Mouse (Mus musculus) limb, embryonic 10.5 days (tissue): Measurements from ENCODE around the gene Hes2. TPM values are rescaled to one million over a fixed set of nuclear protein-coding genes. Genes with fewer than 3 reads are reported as not detected.
A peak's percentile ranks its signal among the peaks of the same experiment; 100 is the strongest.

Experiments
- DNase-seq: peaks from one replicate; pipeline ENCODE4 v3.0.0-alpha.2; 2017; ENCODE audit warnings: low spot score
- H3K27ac ChIP-seq: fragments of 300-500 bp; sonication (generic); 2 replicates; pipeline ENCODE4 v1.5.1; 2016; ENCODE audit warnings: mild to moderate bottlenecking
- H3K27me3 ChIP-seq: fragments of 300-500 bp; sonication (generic); 2 replicates; pipeline ENCODE4 v1.6.1; 2016; ENCODE audit warnings: low read depth, mild to moderate bottlenecking; ENCODE audit not compliant: poor library complexity, severe bottlenecking
- H3K36me3 ChIP-seq: fragments of 300-500 bp; sonication (generic); 2 replicates; pipeline ENCODE4 v1.6.1; 2016; ENCODE audit warnings: mild to moderate bottlenecking, moderate library complexity
- H3K4me1 ChIP-seq: fragments of 300-500 bp; sonication (generic); 2 replicates; pipeline ENCODE4 v1.6.1; 2016
- H3K4me3 ChIP-seq: fragments of 300-500 bp; sonication (generic); 2 replicates; pipeline ENCODE4 v1.5.1; 2016; ENCODE audit warnings: mild to moderate bottlenecking, moderate library complexity
- H3K9me3 ChIP-seq: fragments of 300-500 bp; sonication (generic); replicated peaks from 2 replicates; pipeline ENCODE4 v1.6.1; 2016; ENCODE audit warnings: mild to moderate bottlenecking
- WGBS: fragments of 180-500 bp; shearing (Covaris S2); methylation state at CpG from one replicate; pipeline ENCODE4 v1.1.7; 2016; 5-methylcytosine and 5-hydroxymethylcytosine counted together
- polyA plus RNA-seq: library from polyadenylated mRNA; unstranded; fragments of >200 nt; fragmentation: Nextera tagmentation; extraction: Ambion mirVana; gene quantifications from 2 replicates; pipeline ENCODE4 v1.2.1, GENCODE M21; 2016

The Hes2 gene
- not detected in 2 replicates for polyA plus RNA-seq

- DNase-seq, result peak; percentile 50
- Histone ChIP-seq H3K27me3 (peaks cover 94% of the 10 kb centered on the region), H3K9me3 (no peaks in the 10 kb centered on the region), H3K27ac (no peak within 1 kb of the TSS), H3K36me3 (no peaks in the 10 kb centered on the region), H3K4me1 (peaks cover 23% of the 10 kb centered on the region), H3K4me3 (peak within 1 kb of the TSS; percentile 24; the same call in 1 of the 2 replicates)
- WGBS, result 4% methylated on average over 35 of the region's 35 CpGs
Measured at GRCm38 (mm10) chr4:152158585-152159284, at the start of gene Hes2. TSS of gene Hes2 (plus strand) at chr4:152158867.

GRCm38 (mm10) chr4:152109509-152109908, 49.2 kb upstream of the Hes2 start:
- peaks cover 22% of the 10 kb centered on the region for H3K4me1 ChIP-seq
- H3K27ac ChIP-seq, result no peak overlapping the region
- H3K36me3 ChIP-seq, result peaks cover 82% of the 10 kb centered on the region
- H3K4me3 ChIP-seq, result no peak overlapping the region
- H3K27me3 ChIP-seq, result peaks cover 51% of the 10 kb centered on the region
- DNase-seq, result no peak
- H3K9me3 ChIP-seq, result no peaks in the 10 kb centered on the region
- 86% methylated on average over 3 of the region's 3 CpGs for WGBS

- Histone ChIP-seq H3K4me3 (no peak overlapping the region), H3K27ac (no peak overlapping the region), H3K27me3 (peaks cover 62% of the 10 kb centered on the region), H3K36me3 (peaks cover 80% of the 10 kb centered on the region), H3K9me3 (no peaks in the 10 kb centered on the region), H3K4me1 (peaks cover 29% of the 10 kb centered on the region)
- DNase-seq, result no peak
- 82% methylated on average over 4 of the region's 4 CpGs for WGBS
Measured at GRCm38 (mm10) chr4:152110689-152111088, 48.0 kb upstream of the Hes2 start.

GRCm38 (mm10) chr4:152112329-152112728, 46.3 kb upstream of the Hes2 start:
- peaks cover 35% of the 10 kb centered on the region for H3K4me1 ChIP-seq
- H3K9me3 ChIP-seq, result no peaks in the 10 kb centered on the region
- H3K27ac ChIP-seq, result no peak overlapping the region
- 86% methylated on average over 9 of the region's 9 CpGs for WGBS
- DNase-seq, result no peak
- H3K27me3 ChIP-seq, result peaks cover 65% of the 10 kb centered on the region
- H3K36me3 ChIP-seq, result peaks cover 66% of the 10 kb centered on the region
- H3K4me3 ChIP-seq, result no peak overlapping the region

GRCm38 (mm10) chr4:152114080-152114479, 44.6 kb upstream of the Hes2 start:
- peaks cover 53% of the 10 kb centered on the region for H3K36me3 ChIP-seq

GRCm38 (mm10) chr4:152115921-152116612, 42.6 kb upstream of the Hes2 start, which contains the start of gene Tnfrsf25:
TSS of gene Tnfrsf25 (plus strand) at chr4:152115934.
- Histone ChIP-seq H3K4me3 (peak within 1 kb of the TSS; percentile 42), H3K4me1 (peaks cover 40% of the 10 kb centered on the region), H3K36me3 (peaks cover 39% of the 10 kb centered on the region), H3K9me3 (no peaks in the 10 kb centered on the region), H3K27me3 (peaks cover 90% of the 10 kb centered on the region), H3K27ac (peak within 1 kb of the TSS; percentile 74)
- peak; percentile 65 for DNase-seq
- 3% methylated on average over 30 of the region's 30 CpGs for WGBS

More at GRCm38 (mm10) chr4:152114080-152114479, 44.6 kb upstream of the Hes2 start:
- Histone ChIP-seq H3K4me3 (no peak overlapping the region), H3K9me3 (no peaks in the 10 kb centered on the region), H3K27me3 (peaks cover 72% of the 10 kb centered on the region), H3K4me1 (peaks cover 20% of the 10 kb centered on the region), H3K27ac (no peak overlapping the region)
- no peak for DNase-seq
- 61% methylated on average over 16 of the region's 16 CpGs for WGBS

GRCm38 (mm10) chr4:152117538-152117937, 41.1 kb upstream of the Hes2 start:
- Histone ChIP-seq H3K4me1 (peaks cover 42% of the 10 kb centered on the region), H3K9me3 (no peaks in the 10 kb centered on the region), H3K4me3 (no peak overlapping the region), H3K27me3 (peaks cover 100% of the 10 kb centered on the region), H3K36me3 (peaks cover 27% of the 10 kb centered on the region), H3K27ac (no peak overlapping the region)
- 69% methylated on average over 9 of the region's 9 CpGs for WGBS
- no peak for DNase-seq

GRCm38 (mm10) chr4:152119396-152120292, 39.0 kb upstream of the Hes2 start:
- Histone ChIP-seq H3K36me3 (peaks cover 6% of the 10 kb centered on the region), H3K4me3 (peak overlapping the region; percentile 35), H3K9me3 (no peaks in the 10 kb centered on the region), H3K27me3 (peaks cover 100% of the 10 kb centered on the region), H3K27ac (no peak overlapping the region), H3K4me1 (peaks cover 43% of the 10 kb centered on the region)
- WGBS, result 2% methylated on average over 39 of the region's 39 CpGs
- peak; percentile 81 for DNase-seq

GRCm38 (mm10) chr4:152120311-152121182, 38.1 kb upstream of the Hes2 start:
- WGBS, result under 1% methylated on average over 31 of the region's 31 CpGs
- no peak overlapping the region for H3K27ac ChIP-seq
- H3K9me3 ChIP-seq, result no peaks in the 10 kb centered on the region
- H3K4me3 ChIP-seq, result peak overlapping the region; percentile 35
- H3K4me1 ChIP-seq, result peaks cover 47% of the 10 kb centered on the region
- no peaks in the 10 kb centered on the region for H3K36me3 ChIP-seq
- DNase-seq, result peak; percentile 49
- H3K27me3 ChIP-seq, result peaks cover 100% of the 10 kb centered on the region

- DNase-seq, result no peak
- 2% methylated on average over 12 of the region's 12 CpGs for WGBS
- H3K4me3 ChIP-seq, result peak overlapping the region; percentile 35
- H3K27me3 ChIP-seq, result peaks cover 100% of the 10 kb centered on the region
- no peak overlapping the region for H3K27ac ChIP-seq
- H3K36me3 ChIP-seq, result no peaks in the 10 kb centered on the region
- no peaks in the 10 kb centered on the region for H3K9me3 ChIP-seq
- H3K4me1 ChIP-seq, result peaks cover 47% of the 10 kb centered on the region
Measured at GRCm38 (mm10) chr4:152121183-152121505, 37.5 kb upstream of the Hes2 start.

GRCm38 (mm10) chr4:152124361-152124961, 34.2 kb upstream of the Hes2 start:
- WGBS, result 11% methylated on average over 13 of the region's 13 CpGs
- Histone ChIP-seq H3K9me3 (no peaks in the 10 kb centered on the region), H3K36me3 (no peaks in the 10 kb centered on the region), H3K27me3 (peaks cover 100% of the 10 kb centered on the region), H3K27ac (no peak overlapping the region), H3K4me3 (0 out of 2 replicates have a peak overlapping the region, but pooled peaks have one; percentile 42), H3K4me1 (peaks cover 51% of the 10 kb centered on the region)
- no peak for DNase-seq
